Mouse (Mus musculus): ENCODE data around the gene Mastl. TPM values are rescaled to one million over a fixed set of nuclear protein-coding genes. Genes with fewer than 3 reads are reported as not detected.

Mastl gene
- total RNA-seq (2023): 1 to 10 TPM; 7.4 to 8.1 TPM

DNA sequence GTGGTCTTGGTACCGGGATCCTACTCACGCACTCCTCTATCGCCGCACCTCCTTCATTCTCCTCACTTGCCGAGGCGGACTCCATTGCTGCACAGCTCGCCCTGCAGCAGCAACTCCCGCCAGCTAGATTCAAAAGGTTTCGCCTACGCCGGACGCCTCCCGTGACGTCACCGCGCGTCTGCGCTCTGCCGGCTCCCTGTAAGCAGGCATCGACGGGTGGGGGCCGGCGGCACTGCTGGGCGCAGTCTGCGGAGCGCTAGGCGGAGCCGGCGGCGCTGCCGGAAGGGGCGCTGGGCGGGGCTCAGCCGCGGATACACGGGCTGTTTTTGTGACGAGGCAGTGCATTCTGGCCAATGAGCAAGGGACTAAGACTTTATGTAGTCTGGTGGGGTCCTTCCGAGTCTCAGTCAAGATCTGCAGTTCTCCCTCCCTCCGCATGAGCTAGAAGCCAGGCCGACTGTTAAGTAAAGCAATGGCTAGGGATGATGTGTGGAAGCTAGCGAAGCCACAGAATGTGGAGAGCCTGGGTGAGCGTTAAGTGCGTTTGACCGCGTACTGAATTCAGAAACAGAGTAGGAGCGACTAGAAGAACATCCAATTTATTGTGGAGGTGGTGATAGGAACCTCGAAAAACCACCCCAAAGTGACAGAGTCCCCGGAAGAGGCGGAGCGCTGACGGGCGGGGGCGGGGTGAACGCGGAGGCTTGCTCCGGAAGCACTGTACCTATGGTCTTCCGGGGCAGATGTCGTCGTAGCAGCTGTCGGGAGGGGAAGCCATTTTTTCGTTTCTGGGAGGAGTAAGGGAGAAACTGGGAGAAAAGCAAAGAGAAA, at the start of gene Mastl, which contains the start of gene Yme1l1:
TSS of gene Mastl (minus strand) at position 248 of the 831 bp plus-strand sequence.
TSS of gene Yme1l1 (plus strand) at position 593 of the 831 bp plus-strand sequence.

DNA sequence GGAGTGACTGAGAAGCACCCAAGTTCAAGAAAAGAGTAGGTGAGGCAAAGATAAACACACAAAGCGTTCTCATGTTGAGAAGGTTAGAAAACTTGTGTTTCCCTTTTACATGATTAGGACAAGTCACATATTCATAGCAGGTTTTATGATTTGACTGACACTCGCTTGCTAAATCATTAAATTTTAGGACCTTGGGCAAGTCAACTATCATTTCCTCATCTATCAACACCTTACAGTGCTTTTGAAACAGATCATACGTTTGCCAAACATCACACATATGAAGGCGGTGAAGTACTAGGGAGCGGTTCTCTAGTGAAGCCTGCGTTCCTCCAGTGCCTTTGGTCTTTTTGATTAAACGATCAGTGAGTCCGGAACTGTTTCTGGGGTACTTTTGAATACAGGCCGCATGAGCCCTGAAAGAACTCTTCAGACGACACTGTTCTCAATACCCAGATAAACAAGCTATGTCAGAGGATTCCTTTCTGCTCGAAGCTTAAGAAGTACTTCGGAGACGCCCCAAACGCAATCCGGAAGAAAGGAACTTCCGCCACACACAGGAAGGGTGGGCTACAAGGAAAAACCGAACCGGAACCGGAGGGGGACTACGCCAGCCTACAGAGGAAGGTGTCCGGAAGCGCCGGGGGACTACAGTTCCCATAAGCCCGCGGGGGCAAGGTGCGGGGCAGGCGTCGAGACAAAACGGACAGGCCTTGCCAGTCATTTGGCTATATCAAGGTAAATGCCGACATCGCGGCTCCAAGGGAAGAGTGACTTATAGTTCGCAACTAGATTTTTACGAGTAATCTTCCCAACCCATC, 88.1 kb downstream of the Mastl start, which contains the start of gene Acbd5:
TSS of gene Acbd5 (plus strand) at position 616 of the 818 bp plus-strand sequence.

Other genes with a start within 250 kb of the Mastl start
- 100 to 1,000 TPM; 148 to 156 TPM for gene Abi1, start 115.8 kb downstream of the Mastl start, total RNA-seq (2023)
- 10 to 100 TPM; 26.4 to 39.0 TPM for gene Acbd5, start 87.9 kb downstream of the Mastl start, total RNA-seq (2023)
- 100 to 1,000 TPM in 1 of 2 experiments, 10 to 100 TPM in 1; 90.1 to 104 TPM for gene Yme1l1, start 345 bp upstream of the Mastl start, total RNA-seq (2023)
- not detected for gene 4931423N10Rik, start 51.5 kb upstream of the Mastl start, total RNA-seq (2023)
- not detected for gene Nxph2, start 165.2 kb upstream of the Mastl start, total RNA-seq (2023)

All from neutrophil, adult 59 days (primary cell).